Mouse (Mus musculus) layer of hippocampus, adult 18-20 months (tissue): ENCODE measurements around the gene Trp53i13. TPM values are rescaled to one million over a fixed set of nuclear protein-coding genes. Genes with fewer than 3 reads are reported as not detected.

Source experiments
- DNase-seq, 2 experiments: peaks; one replicate each; pipeline ENCODE4 v3.0.0; 2022; ENCODE audit warnings: low spot score in 2 of 2
- total RNA-seq, 2 experiments: library from RNA; stranded (reverse); gene quantifications; 2 replicates each; pipeline ENCODE4 v1.2.3; 2021

The Trp53i13 gene
- total RNA-seq, 2 experiments from 2014 or later = 6.7 to 7.5 TPM

DNA sequence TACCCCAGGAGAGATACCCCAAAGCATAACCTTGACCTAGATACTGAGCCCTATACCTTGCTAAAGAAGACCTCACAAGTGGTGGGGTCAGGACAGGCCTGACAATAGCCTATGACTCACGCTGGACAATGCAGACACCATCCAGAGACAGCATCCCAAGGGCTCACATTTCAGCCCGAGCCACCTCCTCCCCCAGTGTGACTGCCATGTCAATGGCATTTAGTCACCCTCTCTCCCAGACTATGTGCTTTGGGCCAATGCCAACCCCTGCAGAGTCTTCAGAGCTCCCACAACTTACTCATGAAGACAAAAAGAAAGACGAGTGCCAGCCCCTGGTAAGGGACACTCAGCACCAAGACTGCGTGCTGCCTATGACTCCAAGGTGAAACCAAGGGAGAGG lies 51.1 kb downstream of the Trp53i13 start:
- no peak for DNase-seq

DNA sequence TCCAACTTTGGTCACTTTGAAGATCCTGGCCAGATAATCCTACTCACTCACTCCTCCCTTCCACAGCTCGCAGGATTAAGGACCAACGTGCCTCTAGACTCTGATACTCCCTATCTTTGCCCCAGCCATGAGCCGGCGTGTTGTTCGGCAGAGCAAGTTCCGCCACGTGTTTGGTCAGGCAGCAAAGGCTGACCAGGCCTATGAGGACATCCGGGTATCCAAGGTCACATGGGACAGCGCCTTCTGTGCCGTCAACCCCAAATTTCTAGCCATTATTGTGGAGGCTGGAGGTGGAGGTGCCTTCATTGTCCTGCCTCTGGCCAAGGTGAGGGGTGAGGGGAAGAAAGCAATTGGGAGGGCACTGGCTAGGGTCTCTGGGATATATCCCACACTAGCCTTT lies 52.0 kb downstream of the Trp53i13 start:
- no peak for DNase-seq

DNA sequence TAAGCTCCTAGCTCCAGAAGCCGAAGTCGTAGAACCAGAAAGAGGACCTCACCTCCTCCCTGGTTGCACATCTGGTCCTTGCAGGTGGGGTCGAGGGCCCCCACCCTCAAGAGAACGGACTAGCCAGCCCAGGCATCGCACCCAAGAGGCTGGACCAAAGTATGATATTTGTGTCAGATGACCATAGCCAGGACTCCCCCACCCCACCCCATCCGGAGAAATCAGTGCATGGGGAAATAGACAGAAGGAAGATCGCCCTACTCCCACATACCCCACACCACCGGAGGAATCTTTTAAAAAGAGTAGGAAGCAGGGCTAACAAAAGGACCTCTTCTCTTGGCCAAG lies 52.7 kb downstream of the Trp53i13 start:
- DNase-seq = no peak

DNA sequence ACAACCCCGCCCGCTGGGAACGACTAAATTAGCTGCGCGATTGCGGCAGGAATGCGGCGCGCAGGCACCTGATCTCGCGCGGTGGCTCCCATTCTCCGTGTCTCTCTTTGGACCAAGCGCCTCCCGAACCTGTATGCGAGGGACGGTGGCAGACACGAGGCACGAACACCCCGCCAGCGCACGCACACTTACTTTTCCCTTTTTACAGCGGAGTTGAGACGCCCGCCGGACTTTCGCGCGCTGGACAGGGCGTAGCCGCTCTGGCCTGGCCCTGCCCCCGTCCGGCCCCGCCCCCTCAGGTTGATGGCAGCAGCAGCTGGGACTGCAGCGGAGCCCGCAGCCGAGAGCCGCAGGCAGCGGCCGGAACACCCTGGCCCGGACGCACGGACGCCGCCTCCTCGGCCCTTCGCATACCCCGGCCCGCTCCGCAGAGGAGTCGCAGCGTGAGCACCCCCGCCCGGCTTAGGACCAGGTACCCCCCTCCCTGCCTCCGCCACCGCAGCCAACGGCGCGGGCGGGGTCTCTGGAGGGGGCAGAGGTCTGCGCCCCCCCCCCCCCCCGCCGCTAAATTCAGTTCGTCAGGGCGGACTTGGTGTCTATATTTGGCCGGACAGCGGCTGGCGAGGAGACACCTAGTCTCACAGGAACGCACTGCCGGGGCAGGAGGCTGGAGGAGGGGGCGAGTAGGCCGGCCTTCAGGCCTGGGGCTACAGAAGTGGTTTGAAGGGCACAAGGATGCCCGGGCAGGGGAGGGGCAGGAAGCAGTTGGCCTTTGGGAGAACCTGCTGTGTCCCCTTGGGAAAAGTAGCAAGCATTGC lies 53.3 kb downstream of the Trp53i13 start, which contains the start of gene Coro6:
Gene Coro6, plus strand, starts transcription at position 129 of the 818 bp plus-strand sequence.
- peak in 1 of 2 experiments; percentile 34 for DNase-seq

DNA sequence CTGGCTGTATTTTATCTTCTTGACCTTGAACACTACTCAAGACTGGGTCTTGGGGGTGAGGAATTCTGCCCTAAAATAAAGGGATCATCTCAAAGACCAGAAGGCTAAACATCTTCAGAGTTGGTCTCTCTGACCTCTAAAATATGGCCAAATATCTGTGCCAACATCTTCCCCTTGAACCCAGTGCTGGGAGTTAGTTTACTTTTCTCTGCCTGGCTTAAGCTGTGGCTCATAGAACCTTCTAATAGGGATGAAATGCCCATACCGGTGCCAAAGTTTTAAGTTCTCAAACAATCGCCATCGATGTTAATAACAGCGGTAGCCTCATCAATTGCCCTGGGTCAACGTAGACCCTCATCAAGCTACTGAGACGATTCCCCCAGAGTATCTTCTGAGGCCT lies 53.9 kb downstream of the Trp53i13 start:
- no peak for DNase-seq

Other genes starting within 250 kb of the Trp53i13 start
- gene Coro6, start 53.6 kb downstream of the Trp53i13 start, total RNA-seq = 10 to 100 TPM; 14.1 to 14.7 TPM
- gene Ankrd13b, start 26.3 kb downstream of the Trp53i13 start, total RNA-seq = 10 to 100 TPM; 79.4 to 82.3 TPM
- gene Git1, start 22.4 kb downstream of the Trp53i13 start, total RNA-seq = 100 to 1,000 TPM; 304 to 343 TPM
- 1 to 10 TPM; 1.4 to 1.7 TPM for gene Abhd15, start 859 bp downstream of the Trp53i13 start, total RNA-seq
- not detected for gene Gm10392, start 3.2 kb upstream of the Trp53i13 start, total RNA-seq
- gene Taok1, start 91.8 kb upstream of the Trp53i13 start, total RNA-seq = 100 to 1,000 TPM; 109 to 110 TPM
- 10 to 100 TPM; 75.3 to 76.1 TPM for gene Nufip2, start 170.2 kb upstream of the Trp53i13 start, total RNA-seq
- not detected for gene Cryba1, start 209.3 kb upstream of the Trp53i13 start, total RNA-seq
- 100 to 1,000 TPM; 130 to 137 TPM for gene Myo18a, start 247.3 kb upstream of the Trp53i13 start, total RNA-seq